Mouse (Mus musculus): ENCODE data around the gene Lypd5.

GRCm38 (mm10) chr7:24299823-24300481 is 49.0 kb upstream of the Lypd5 start:
- TF ChIP-seq CTCF (conservative IDR thresholded peaks at IDR 0.05; ENCODE audit: low read length) = no peak
- no peak for TF ChIP-seq NANOG (IDR thresholded peaks at IDR 0.05; ENCODE audit: borderline replicate concordance, low read length)
- TF ChIP-seq POU5F1 (IDR thresholded peaks at IDR 0.05; ENCODE audit: borderline replicate concordance, low read length) = no peak
